Mouse (Mus musculus) hindbrain, postnatal 0 days (tissue): Measurements from ENCODE around the gene Pip4k2b. TPM values are rescaled to one million over a fixed set of nuclear protein-coding genes. Genes with fewer than 3 reads are reported as not detected.

ENCODE experiments used
- ATAC-seq: fragments of 200-750 bp; cut with Nextera tagmentation; 2 replicates; pipeline ENCODE4 v1.8.0; 2017; ENCODE audit warnings: mild to moderate bottlenecking, moderate TSS enrichment, moderate library complexity
- DNase-seq: peaks from one replicate; pipeline ENCODE4 v3.0.0-alpha.2; 2015; ENCODE audit warnings: low spot score
- H3K27ac ChIP-seq: fragments of 300-500 bp; sonication (generic); 2 replicates; pipeline ENCODE4 v1.5.1; 2014; ENCODE audit warnings: mild to moderate bottlenecking
- H3K27me3 ChIP-seq: fragments of 300-500 bp; sonication (generic); 2 replicates; pipeline ENCODE4 v1.6.1; 2014; ENCODE audit warnings: low read length, mixed read lengths; ENCODE audit not compliant: insufficient read depth
- H3K36me3 ChIP-seq: fragments of 300-500 bp; sonication (generic); 2 replicates; pipeline ENCODE4 v1.6.1; 2014; ENCODE audit warnings: low read length, mixed read lengths; ENCODE audit not compliant: insufficient read depth
- H3K4me1 ChIP-seq: fragments of 300-500 bp; sonication (generic); 2 replicates; pipeline ENCODE4 v1.6.1; 2014; ENCODE audit warnings: antibody characterized with exemption, low read length, mixed read lengths; ENCODE audit not compliant: insufficient read depth
- H3K4me2 ChIP-seq: fragments of 300-500 bp; sonication (generic); 2 replicates; pipeline ENCODE4 v1.6.1; 2014; ENCODE audit warnings: low read depth, mild to moderate bottlenecking, low read length, moderate library complexity, mixed read lengths
- H3K4me3 ChIP-seq: fragments of 300-500 bp; sonication (generic); 2 replicates; pipeline ENCODE4 v1.5.1; 2014; ENCODE audit warnings: low read length
- H3K9ac ChIP-seq: fragments of 300-500 bp; sonication (generic); replicated peaks from 2 replicates; pipeline ENCODE4 v1.6.1; 2014; ENCODE audit warnings: mild to moderate bottlenecking, low read length, moderate library complexity, mixed read lengths
- H3K9me3 ChIP-seq: fragments of 300-500 bp; sonication (generic); 2 replicates; pipeline ENCODE4 v1.6.1; 2016; ENCODE audit warnings: low read length, mixed read lengths
- CTCF ChIP-seq: IDR thresholded peaks from 2 replicates; pipeline ENCODE4 v1.5.1; 2016; ENCODE audit warnings: antibody characterized with exemption, control low read depth, low read depth
- WGBS: fragments of 180-500 bp; shearing (Covaris S2); extraction: QIAGEN DNeasy Blood & Tissue Kit; methylation state at CpG from one replicate; pipeline ENCODE4 v1.1.7; 2014; 5-methylcytosine and 5-hydroxymethylcytosine counted together
- polyA plus RNA-seq: library from polyadenylated mRNA; unstranded; fragments of >200 nt; fragmentation: Nextera tagmentation; extraction: Ambion mirVana; gene quantifications from 2 replicates; pipeline ENCODE4 v1.2.1, GENCODE M21; 2015
- total RNA-seq: library from RNA; depleted of rRNA; stranded (reverse); fragments of >200 nt; gene quantifications from 2 replicates; pipeline ENCODE4 v1.2.3, GENCODE M21; 2014

The Pip4k2b gene
- total and polyA plus RNA-seq, 2 experiments from 2014 or later, result 5.1 to 127 TPM

DNA sequence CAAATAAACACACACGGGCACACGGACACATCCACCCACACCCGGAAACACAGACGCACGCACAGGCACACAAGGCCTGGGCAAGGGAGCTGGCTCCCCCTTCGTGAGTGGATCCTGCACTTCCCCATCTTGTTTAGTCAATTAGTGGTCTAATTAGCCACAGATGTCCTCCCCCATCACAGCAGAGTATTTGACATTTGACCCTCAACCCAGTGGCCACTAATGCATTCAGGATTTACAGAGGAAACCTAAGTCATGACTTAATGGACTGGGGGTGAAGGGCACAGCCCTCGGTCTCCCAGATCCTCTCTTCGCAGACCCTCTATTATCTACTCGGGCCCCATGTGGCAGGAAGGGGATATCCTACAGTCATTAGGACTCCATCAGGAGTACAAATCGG is 10.8 kb downstream of the Pip4k2b start:
- Histone ChIP-seq H3K4me2 (no peak overlapping the region), H3K4me3 (no peak overlapping the region), H3K4me1 (no peaks in the 10 kb centered on the region), H3K36me3 (peaks cover 27% of the 10 kb centered on the region), H3K27me3 (no peaks in the 10 kb centered on the region), H3K27ac (no peak overlapping the region), H3K9me3 (no peaks in the 10 kb centered on the region), H3K9ac (no peak overlapping the region)
- DNase-seq, result no peak
- TF ChIP-seq CTCF, result no peak
- no peak for ATAC-seq
- WGBS, result 60% methylated on average over 10 of the region's 10 CpGs

GRCm38 (mm10) chr11:97728730-97729129 is 15.8 kb downstream of the Pip4k2b start:
- no peaks in the 10 kb centered on the region for H3K4me1 ChIP-seq
- no peaks in the 10 kb centered on the region for H3K27me3 ChIP-seq
- no peak overlapping the region for H3K4me3 ChIP-seq
- no peaks in the 10 kb centered on the region for H3K9me3 ChIP-seq
- ATAC-seq (no peak), DNase-seq (no peak)
- H3K27ac ChIP-seq, result no peak overlapping the region
- no peak overlapping the region for H3K4me2 ChIP-seq
- H3K9ac ChIP-seq, result no peak overlapping the region
- TF ChIP-seq CTCF, result no peak
- WGBS, result 94% methylated on average over 7 of the region's 7 CpGs
- peaks cover 65% of the 10 kb centered on the region for H3K36me3 ChIP-seq

GRCm38 (mm10) chr11:97728311-97728710 is 16.2 kb downstream of the Pip4k2b start:
- no peak for TF ChIP-seq CTCF
- no peak overlapping the region for H3K9ac ChIP-seq
- H3K27ac ChIP-seq, result no peak overlapping the region
- H3K36me3 ChIP-seq, result peaks cover 69% of the 10 kb centered on the region
- WGBS, result 87% methylated on average over 7 of the region's 7 CpGs
- H3K4me2 ChIP-seq, result no peak overlapping the region
- H3K4me1 ChIP-seq, result no peaks in the 10 kb centered on the region
- ATAC-seq (no peak), DNase-seq (no peak)
- H3K9me3 ChIP-seq, result no peaks in the 10 kb centered on the region
- H3K4me3 ChIP-seq, result no peak overlapping the region
- H3K27me3 ChIP-seq, result no peaks in the 10 kb centered on the region

DNA sequence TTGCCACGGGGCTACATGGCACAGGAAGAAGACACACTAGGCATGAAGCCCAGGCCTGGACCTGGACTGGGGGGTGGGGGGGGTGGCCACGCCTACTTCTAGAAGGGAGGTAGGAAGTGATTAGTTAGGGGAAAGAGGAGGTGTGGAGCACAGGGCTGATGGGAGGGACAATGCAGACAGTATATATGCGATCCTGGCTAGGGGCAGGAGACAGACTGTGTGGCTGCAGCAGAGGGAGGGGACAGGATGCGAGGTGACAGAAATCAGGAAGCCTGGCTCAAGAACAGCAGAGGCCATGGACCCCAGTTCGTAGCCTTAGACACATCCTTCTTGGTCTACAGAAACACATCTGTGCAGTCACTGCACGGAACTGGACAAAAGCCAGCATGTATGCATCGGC is 20.8 kb downstream of the Pip4k2b start:
- no peak overlapping the region for H3K9ac ChIP-seq
- H3K36me3 ChIP-seq, result peaks cover 80% of the 10 kb centered on the region
- ATAC-seq (no peak), DNase-seq (no peak)
- H3K9me3 ChIP-seq, result no peaks in the 10 kb centered on the region
- H3K27me3 ChIP-seq, result no peaks in the 10 kb centered on the region
- no peak overlapping the region for H3K4me3 ChIP-seq
- TF ChIP-seq CTCF, result no peak
- no peak overlapping the region for H3K4me2 ChIP-seq
- WGBS, result 77% methylated on average over 7 of the region's 7 CpGs
- no peak overlapping the region for H3K27ac ChIP-seq
- H3K4me1 ChIP-seq, result no peaks in the 10 kb centered on the region

DNA sequence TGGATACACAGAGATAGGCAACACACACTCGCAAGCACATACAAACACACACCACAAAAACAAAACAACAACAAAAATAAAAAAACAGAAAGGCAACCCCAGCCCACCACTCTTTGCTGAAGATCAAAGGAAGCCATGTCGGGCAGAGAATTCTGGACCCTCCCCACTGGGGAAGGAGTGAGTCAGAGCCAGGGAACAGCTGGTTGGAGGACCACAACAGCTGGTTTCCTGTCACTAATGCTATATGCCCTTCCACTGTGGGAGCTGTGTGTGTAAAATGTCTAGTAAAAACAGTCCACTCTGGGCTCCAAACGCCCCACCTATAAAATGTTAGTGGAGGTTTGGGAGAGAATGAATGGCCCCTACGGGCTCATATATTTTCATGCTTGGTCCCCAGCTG is 23.2 kb downstream of the Pip4k2b start:
- Histone ChIP-seq H3K27ac (no peak overlapping the region), H3K9me3 (no peaks in the 10 kb centered on the region), H3K36me3 (peaks cover 75% of the 10 kb centered on the region), H3K4me3 (no peak overlapping the region), H3K4me1 (no peaks in the 10 kb centered on the region), H3K4me2 (no peak overlapping the region), H3K9ac (no peak overlapping the region), H3K27me3 (no peaks in the 10 kb centered on the region)
- DNase-seq (no peak), ATAC-seq (no peak)
- TF ChIP-seq CTCF, result no peak
- WGBS, result 95% methylated on average over 4 of the region's 4 CpGs

DNA sequence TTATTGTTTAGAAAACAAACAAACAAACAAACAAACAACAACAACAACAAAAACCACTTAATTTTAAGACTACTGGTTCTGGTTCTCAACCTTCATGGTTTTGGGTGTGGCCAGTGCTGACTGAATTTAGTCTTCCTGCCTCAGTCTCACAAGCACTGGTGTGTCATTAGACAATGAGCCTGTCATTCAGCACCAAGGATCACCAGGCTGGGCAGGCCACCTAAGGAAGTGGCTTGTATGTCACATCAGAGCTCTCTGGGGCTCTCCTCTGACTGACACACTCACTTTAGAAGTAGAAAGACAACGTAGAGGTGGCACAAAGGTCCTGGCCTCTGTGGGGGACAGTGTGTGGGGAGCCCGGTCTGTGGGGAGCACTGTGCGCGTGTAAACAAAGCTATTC is 25.5 kb downstream of the Pip4k2b start:
- WGBS, result 91% methylated on average over 4 of the region's 4 CpGs
- H3K4me2 ChIP-seq, result no peak overlapping the region
- no peak overlapping the region for H3K27ac ChIP-seq
- H3K36me3 ChIP-seq, result peaks cover 61% of the 10 kb centered on the region
- TF ChIP-seq CTCF, result no peak
- no peak overlapping the region for H3K9ac ChIP-seq
- H3K4me3 ChIP-seq, result no peak overlapping the region
- H3K27me3 ChIP-seq, result no peaks in the 10 kb centered on the region
- no peaks in the 10 kb centered on the region for H3K9me3 ChIP-seq
- no peaks in the 10 kb centered on the region for H3K4me1 ChIP-seq
- no peak for DNase-seq
- ATAC-seq, result no peak

GRCm38 (mm10) chr11:97718281-97718860 is 26.1 kb downstream of the Pip4k2b start:
- ATAC-seq, result no peak
- no peak overlapping the region for H3K9ac ChIP-seq
- WGBS, result 83% methylated on average over 15 of the region's 15 CpGs
- no peak overlapping the region for H3K27ac ChIP-seq
- H3K9me3 ChIP-seq, result no peaks in the 10 kb centered on the region
- H3K36me3 ChIP-seq, result peaks cover 60% of the 10 kb centered on the region
- DNase-seq, result no peak
- H3K4me1 ChIP-seq, result no peaks in the 10 kb centered on the region
- no peaks in the 10 kb centered on the region for H3K27me3 ChIP-seq
- H3K4me2 ChIP-seq, result no peak overlapping the region
- no peak for TF ChIP-seq CTCF
- H3K4me3 ChIP-seq, result no peak overlapping the region
